Mouse (Mus musculus) neural tube, embryonic 12.5 days (tissue): ENCODE measurements around the gene Uroc1. TPM values are rescaled to one million over a fixed set of nuclear protein-coding genes. Genes with fewer than 3 reads are reported as not detected.

ENCODE experiments used
- ATAC-seq: fragments of 200-750 bp; cut with Nextera tagmentation; 2 replicates; pipeline ENCODE4 v1.8.0; 2017; ENCODE audit warnings: low read depth, mild to moderate bottlenecking, moderate TSS enrichment, moderate library complexity; ENCODE audit not compliant: low FRiP score
- H3K27ac ChIP-seq: fragments of 300-500 bp; sonication (generic); 2 replicates; pipeline ENCODE4 v1.5.1; 2016
- H3K27me3 ChIP-seq: fragments of 300-500 bp; sonication (generic); replicated peaks from 2 replicates; pipeline ENCODE4 v1.6.1; 2016; ENCODE audit warnings: mild to moderate bottlenecking
- H3K36me3 ChIP-seq: fragments of 300-500 bp; sonication (generic); 2 replicates; pipeline ENCODE4 v1.6.1; 2016; ENCODE audit warnings: mild to moderate bottlenecking
- H3K4me1 ChIP-seq: fragments of 300-500 bp; sonication (generic); 2 replicates; pipeline ENCODE4 v1.6.1; 2016
- H3K4me2 ChIP-seq: fragments of 300-500 bp; sonication (generic); replicated peaks from 2 replicates; pipeline ENCODE4 v1.6.1; 2016; ENCODE audit warnings: mild to moderate bottlenecking
- H3K4me3 ChIP-seq: fragments of 300-500 bp; sonication (generic); 2 replicates; pipeline ENCODE4 v1.5.1; 2016
- H3K9ac ChIP-seq: fragments of 300-500 bp; sonication (generic); 2 replicates; pipeline ENCODE4 v1.6.1; 2016; ENCODE audit warnings: mild to moderate bottlenecking
- H3K9me3 ChIP-seq: fragments of 300-500 bp; sonication (generic); 2 replicates; pipeline ENCODE4 v1.6.1; 2016; ENCODE audit warnings: mild to moderate bottlenecking
- WGBS: fragments of 180-500 bp; shearing (Covaris S2); methylation state at CpG from one replicate; pipeline ENCODE4 v1.1.7; 2016; 5-methylcytosine and 5-hydroxymethylcytosine counted together
- polyA plus RNA-seq: library from polyadenylated mRNA; unstranded; fragments of >200 nt; fragmentation: Nextera tagmentation; extraction: Ambion mirVana; gene quantifications from 2 replicates; pipeline ENCODE4 v1.2.1, GENCODE M21; 2016

The Uroc1 gene
- polyA plus RNA-seq, 1 experiment from 2014 or later: not detected

- no peak for ATAC-seq
- Histone ChIP-seq H3K36me3 (no peaks in the 10 kb centered on the region), H3K27ac (no peak overlapping the region), H3K9me3 (no peaks in the 10 kb centered on the region), H3K4me3 (no peak overlapping the region), H3K27me3 (no peaks in the 10 kb centered on the region), H3K4me1 (no peaks in the 10 kb centered on the region), H3K4me2 (no peak overlapping the region), H3K9ac (no peak overlapping the region)
- WGBS: 63% methylated on average over 1 of the region's 1 CpGs
These were observed 77.9 kb downstream of the Uroc1 start for GRCm38 (mm10) chr6:90410972-90411371.

DNA sequence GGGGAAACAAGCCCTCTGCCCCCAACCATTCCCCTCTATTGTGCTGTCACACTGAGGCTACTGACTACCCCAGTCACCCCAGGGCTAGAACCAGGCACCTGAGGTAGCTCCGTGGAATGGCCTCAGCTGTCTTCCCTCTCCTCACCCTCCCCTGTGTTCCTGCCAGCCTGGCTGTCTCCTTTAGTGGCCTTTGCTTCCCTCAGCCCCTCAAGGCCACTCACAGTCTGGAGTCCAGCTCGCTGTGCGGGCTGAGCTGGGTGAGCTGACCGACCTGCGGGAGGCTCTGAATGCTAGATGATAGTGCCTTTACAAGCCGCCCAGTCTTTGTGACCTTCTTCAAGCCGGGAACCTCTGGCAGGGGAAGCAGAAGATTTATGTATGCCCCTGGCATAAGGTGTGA is 78.8 kb downstream of the Uroc1 start:
- H3K9me3 ChIP-seq: no peaks in the 10 kb centered on the region
- no peak for ATAC-seq
- H3K9ac ChIP-seq: no peak overlapping the region
- no peak overlapping the region for H3K27ac ChIP-seq
- no peak overlapping the region for H3K4me2 ChIP-seq
- 78% methylated on average over 7 of the region's 7 CpGs for WGBS
- no peaks in the 10 kb centered on the region for H3K36me3 ChIP-seq
- H3K4me3 ChIP-seq: no peak overlapping the region
- H3K4me1 ChIP-seq: no peaks in the 10 kb centered on the region
- H3K27me3 ChIP-seq: no peaks in the 10 kb centered on the region

Other genes with a start within 250 kb of the Uroc1 start
- not detected in 2 replicates for gene Vmn1r50, start 231.9 kb upstream of the Uroc1 start, polyA plus RNA-seq
- gene Vmn1r51, start 210.7 kb upstream of the Uroc1 start, polyA plus RNA-seq: not detected in 2 replicates
- gene Vmn1r52, start 158.5 kb upstream of the Uroc1 start, polyA plus RNA-seq: not detected in 2 replicates
- gene V1ra8, start 130.5 kb upstream of the Uroc1 start, polyA plus RNA-seq: not detected in 2 replicates
- gene Vmn1r53, start 108.8 kb upstream of the Uroc1 start, polyA plus RNA-seq: not detected in 2 replicates
- not detected in 2 replicates for gene Vmn1r54, start 87.0 kb upstream of the Uroc1 start, polyA plus RNA-seq
- not detected in 2 replicates for gene BC048671, start 32.1 kb upstream of the Uroc1 start, polyA plus RNA-seq
- gene Chst13, start 8.1 kb upstream of the Uroc1 start, polyA plus RNA-seq: not detected in 2 replicates
- gene Zxdc, start 36.2 kb downstream of the Uroc1 start, polyA plus RNA-seq: 13.0 and 13.3 TPM in 2 replicates
- 2.1 and 2.9 TPM in 2 replicates for gene Cfap100, start 95.5 kb downstream of the Uroc1 start, polyA plus RNA-seq
- gene Klf15, start 129.3 kb downstream of the Uroc1 start, polyA plus RNA-seq: 6.1 and 6.6 TPM in 2 replicates
- 9.5 and 9.7 TPM in 2 replicates for gene Aldh1l1, start 153.1 kb downstream of the Uroc1 start, polyA plus RNA-seq